Mouse (Mus musculus): ENCODE data around the gene Jph3.

DNA sequence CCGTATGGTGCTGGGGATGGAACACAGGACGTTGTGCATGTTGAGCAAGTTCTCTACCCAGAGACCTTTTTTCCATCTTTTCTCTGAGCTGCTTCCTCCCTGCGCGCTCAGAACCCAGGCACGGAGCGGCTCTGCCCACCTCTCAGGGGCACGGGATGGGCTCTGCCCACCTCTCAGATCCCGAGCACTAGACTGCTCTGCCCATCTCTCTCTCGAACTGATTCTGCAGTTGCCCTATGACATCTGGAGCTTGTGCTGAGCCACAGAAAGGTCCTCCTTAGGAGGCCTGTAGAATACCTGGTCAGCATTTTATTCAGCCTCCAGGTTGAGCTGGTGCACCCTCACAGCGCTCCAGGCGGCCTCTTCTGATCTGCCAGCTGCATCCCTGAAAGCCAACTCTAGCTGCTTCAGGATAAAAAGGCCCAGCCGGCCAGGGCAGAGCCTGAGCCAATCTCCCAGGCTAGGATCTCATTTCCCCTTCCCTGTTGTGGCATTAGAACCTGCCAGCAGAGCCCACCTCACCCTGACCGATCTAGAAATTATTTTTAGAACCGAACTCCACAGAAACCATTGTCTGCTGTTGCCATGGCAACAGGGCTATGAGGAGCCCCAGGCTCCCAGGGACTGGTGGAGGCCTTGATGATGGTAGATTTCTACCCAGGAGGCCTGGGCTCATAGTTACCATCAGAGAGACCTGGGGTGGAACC, 41.8 kb upstream of the Jph3 start:
- TF ChIP-seq MYOD1 (IDR thresholded peaks at IDR 0.05; ENCODE audit: control insufficient read depth in 1 of 3, insufficient read length in 2 of 3, low read depth in 2 of 3) = no peak
- TF ChIP-seq POLR2A (IDR thresholded peaks at IDR 0.05; ENCODE audit: insufficient read length, low read depth) = no peak
- no peak for TF ChIP-seq USF1 (IDR thresholded peaks at IDR 0.05; ENCODE audit: low read depth)
- TF ChIP-seq E2F4 (IDR thresholded peaks at IDR 0.05; ENCODE audit: insufficient read depth) = no peak
- TF ChIP-seq TCF12 (IDR thresholded peaks at IDR 0.05; ENCODE audit: insufficient read depth, poor library complexity, severe bottlenecking) = no peak
- no peak for TF ChIP-seq MYOG (IDR thresholded peaks at IDR 0.05; ENCODE audit: control insufficient read depth in 1 of 3, insufficient read depth in 1 of 3, insufficient read length in 2 of 3, low read depth in 2 of 3)
- TF ChIP-seq SRF (IDR thresholded peaks at IDR 0.05; ENCODE audit: control insufficient read depth, insufficient read length, low read depth) = no peak
- TF ChIP-seq MAX (IDR thresholded peaks at IDR 0.05; ENCODE audit: low read depth) = no peak
- no peak for TF ChIP-seq TCF3 (IDR thresholded peaks at IDR 0.05; ENCODE audit: insufficient read length, low read depth)
- TF ChIP-seq POLR2AphosphoS2 (IDR thresholded peaks at IDR 0.05; ENCODE audit: insufficient read length, low read depth) = no peak
- TF ChIP-seq CEBPB (IDR thresholded peaks at IDR 0.05; ENCODE audit: insufficient read depth, poor library complexity, severe bottlenecking) = no peak
